Mouse (Mus musculus): ENCODE data around the gene Coro1c.

- no peak for TF ChIP-seq POLR2A (IDR thresholded peaks at IDR 0.05; ENCODE audit: extremely low read depth, insufficient read depth, low read length)
- no peak for TF ChIP-seq CTCF (IDR thresholded peaks at IDR 0.05; ENCODE audit: extremely low read depth, insufficient read depth, low read length)
Measured at GRCm38 (mm10) chr5:113889912-113890311, 18.6 kb downstream of the Coro1c start.
